Mouse (Mus musculus) CH12.LX (cell line): ENCODE results near the gene Ifit3.
"Not testable (repeated sequence)": the region's sequence is repeated elsewhere in the genome, so short reads cannot be mapped to it uniquely, and the experiment has no call there.

Experiments
- BHLHE40 ChIP-seq: IDR thresholded peaks from 2 replicates; pipeline ENCODE4 v1.6.1; 2011; ENCODE audit warnings: mild to moderate bottlenecking, low read depth, low read length, improper control_type of control experiment
- CTCF ChIP-seq, 2 experiments: IDR thresholded peaks in 1 of 2; conservative IDR thresholded peaks in 1 of 2; 2 replicates each; pipeline ENCODE4 v1.5.1; 2011 to 2012; ENCODE audit warnings: low read depth in 2 of 2, low read length in 2 of 2, improper control_type of control experiment in 1 of 2, inconsistent platforms in 1 of 2, mild to moderate bottlenecking in 1 of 2, moderate library complexity in 1 of 2
- ETS1 ChIP-seq: conservative IDR thresholded peaks from 2 replicates; pipeline ENCODE4 v1.6.1; 2012; ENCODE audit warnings: low read depth, mild to moderate bottlenecking, inconsistent platforms, low read length, improper control_type of control experiment, moderate library complexity
- GABPA ChIP-seq: IDR thresholded peaks from 2 replicates; pipeline ENCODE4 v1.6.1; 2012; ENCODE audit warnings: low read depth, low read length, improper control_type of control experiment, inconsistent platforms; ENCODE audit not compliant: insufficient replicate concordance
- JUN ChIP-seq: IDR thresholded peaks from 2 replicates; pipeline ENCODE4 v1.6.1; 2011; ENCODE audit warnings: low read depth, mild to moderate bottlenecking, low read length, improper control_type of control experiment, moderate library complexity; ENCODE audit not compliant: insufficient read depth
- MEF2A ChIP-seq: IDR thresholded peaks from 2 replicates; pipeline ENCODE4 v1.6.1; 2014; ENCODE audit warnings: low read depth, mild to moderate bottlenecking, inconsistent platforms, low read length, improper control_type of control experiment, borderline replicate concordance
- POLR2A ChIP-seq: IDR thresholded peaks from 2 replicates; pipeline ENCODE4 v1.6.1; 2011; ENCODE audit warnings: low read depth, mild to moderate bottlenecking, improper control_type of control experiment, low read length
- POLR2AphosphoS2 ChIP-seq: IDR thresholded peaks from 2 replicates; pipeline ENCODE4 v1.6.1; 2011; ENCODE audit warnings: low read depth, low read length, improper control_type of control experiment
- SMC3 ChIP-seq: IDR thresholded peaks from 2 replicates; pipeline ENCODE4 v1.6.1; 2011; ENCODE audit warnings: low read depth, low read length, improper control_type of control experiment
- UBTF ChIP-seq: IDR thresholded peaks from 2 replicates; pipeline ENCODE4 v1.6.1; 2012; ENCODE audit warnings: low read depth, mild to moderate bottlenecking, inconsistent platforms, low read length, improper control_type of control experiment, moderate library complexity
- ZKSCAN1 ChIP-seq: IDR thresholded peaks from 2 replicates; pipeline ENCODE4 v1.6.1; 2012; ENCODE audit warnings: low read depth, inconsistent platforms, low read length, improper control_type of control experiment, borderline replicate concordance
- ZMIZ1 ChIP-seq: IDR thresholded peaks from 2 replicates; pipeline ENCODE4 v1.6.1; 2012; ENCODE audit warnings: low read depth, mild to moderate bottlenecking, inconsistent platforms, low read length, improper control_type of control experiment

DNA sequence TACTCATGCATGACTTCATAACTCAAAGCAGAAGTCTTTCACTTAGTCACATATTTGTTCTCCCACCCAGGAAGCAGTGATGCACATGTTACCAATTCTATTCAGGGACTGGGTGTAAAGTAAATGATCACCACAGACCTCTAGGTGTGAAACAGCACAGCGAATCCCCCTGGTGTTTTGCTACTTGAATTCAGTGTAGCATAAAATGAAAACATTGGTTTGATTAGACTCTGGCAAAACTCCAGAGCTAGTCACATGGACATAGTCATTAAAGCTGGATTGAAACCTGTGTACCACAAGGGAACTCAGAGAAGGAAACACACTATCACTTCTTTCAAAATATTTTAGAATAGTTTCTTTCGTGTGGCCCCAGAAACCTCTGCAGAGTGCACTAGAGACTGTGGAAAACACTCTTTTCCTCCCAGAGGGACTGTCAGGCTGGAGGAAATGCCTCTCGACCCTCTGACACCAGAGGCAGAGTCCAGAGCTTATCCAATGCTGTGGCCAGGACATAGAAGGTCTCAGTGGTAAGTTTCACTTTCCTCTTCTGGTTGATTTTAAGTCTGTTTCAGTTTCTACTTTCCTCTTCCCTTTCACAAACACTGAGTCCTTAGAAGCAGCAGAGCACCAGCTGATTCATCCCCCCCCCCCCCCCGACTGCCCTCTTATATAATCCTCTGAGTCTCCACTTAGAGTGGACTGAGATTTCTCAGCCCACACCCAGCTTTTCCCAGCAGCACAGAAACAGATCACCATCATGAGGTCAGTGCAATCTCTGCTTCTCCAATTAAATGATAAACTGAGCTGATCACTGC is 24.1 kb downstream of the Ifit3 start, which contains the start of gene Ifit3b:
- TF ChIP-seq CTCF (conservative IDR thresholded peaks at IDR 0.05 in 1 of 2, IDR thresholded peaks at IDR 0.05 in 1 of 2; ENCODE audit: low read depth in 2 of 2, low read length in 2 of 2); SMC3; POLR2A; ZMIZ1; UBTF; POLR2AphosphoS2; MEF2A; ZKSCAN1; BHLHE40; JUN; GABPA; ETS1: not testable (repeated sequence)
